Mouse (Mus musculus) lung, adult 2 months (tissue): ENCODE results near the gene Lsp1.

Source experiments
- CTCF ChIP-seq: fragments of 200-500 bp; IDR thresholded peaks from 2 replicates; pipeline ENCODE4 v1.5.1; 2011; ENCODE audit warnings: mild to moderate bottlenecking, low read length, control low read depth; ENCODE audit not compliant: insufficient read depth
- POLR2A ChIP-seq: fragments of 200-500 bp; IDR thresholded peaks from 2 replicates; pipeline ENCODE4 v1.6.1; 2011; ENCODE audit warnings: low read depth, mild to moderate bottlenecking, control low read depth, low read length, borderline replicate concordance; ENCODE audit errors: extremely low read depth

DNA sequence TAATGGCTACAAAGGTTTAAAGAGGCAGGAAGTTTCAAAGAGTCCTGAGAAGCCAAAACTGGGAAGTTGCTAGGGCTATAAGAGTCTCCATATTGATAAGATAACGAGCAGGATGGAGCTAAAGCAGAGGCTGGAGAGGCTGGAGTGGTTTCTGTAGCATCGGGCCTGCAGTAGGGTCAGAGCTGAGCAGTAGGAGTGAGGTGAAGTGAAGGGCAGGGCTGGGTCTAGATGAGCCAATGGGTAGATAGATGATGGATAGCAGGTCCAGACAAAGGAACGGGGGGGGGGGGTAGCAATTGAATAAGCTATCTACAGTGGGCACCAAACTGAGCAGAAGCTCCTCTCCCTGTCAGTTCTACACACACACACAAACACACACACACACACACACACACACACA is 56.9 kb downstream of the Lsp1 start:
- TF ChIP-seq CTCF (no peak), POLR2A (no peak)
